Mouse (Mus musculus): ENCODE results near the gene Cnnm1. TPM values are rescaled to one million over a fixed set of nuclear protein-coding genes. Genes with fewer than 3 reads are reported as not detected.
A peak's percentile ranks its signal among the peaks of the same experiment; 100 is the strongest.

Gene Cnnm1
- polyA plus RNA-seq, 1 experiment from 2014 or later = 1.00 TPM

GRCm38 (mm10) chr19:43515668-43516396 is 75.6 kb downstream of the Cnnm1 start:
- H3K4me1 ChIP-seq = peaks cover 5% of the 10 kb centered on the region; the same call in 1 of the 2 replicates
- H3K9me3 ChIP-seq = no peaks in the 10 kb centered on the region
- no peaks in the 10 kb centered on the region for H3K27me3 ChIP-seq
- H3K36me3 ChIP-seq = peaks cover 20% of the 10 kb centered on the region; the same call in 1 of the 2 replicates
- H3K4me2 ChIP-seq (replicated peaks) = no peak overlapping the region
- no peak overlapping the region for H3K9ac ChIP-seq
- WGBS = 92% methylated on average over 23 of the region's 23 CpGs
- no peak for ATAC-seq (ENCODE audit: insufficient number of reproducible peaks, insufficient read depth, low FRiP score, low TSS enrichment)
- H3K27ac ChIP-seq = no peak overlapping the region
- no peak overlapping the region for H3K4me3 ChIP-seq

- H3K27ac ChIP-seq = no peak overlapping the region
- H3K27me3 ChIP-seq = no peaks in the 10 kb centered on the region
- peaks cover 20% of the 10 kb centered on the region; the same call in 1 of the 2 replicates for H3K36me3 ChIP-seq
- no peak overlapping the region for H3K4me3 ChIP-seq
- no peak for ATAC-seq (ENCODE audit: insufficient number of reproducible peaks, insufficient read depth, low FRiP score, low TSS enrichment)
- H3K4me1 ChIP-seq = peaks cover 7% of the 10 kb centered on the region; the same call in 1 of the 2 replicates
- no peak overlapping the region for H3K4me2 ChIP-seq (replicated peaks)
- no peak overlapping the region for H3K9ac ChIP-seq
- no peaks in the 10 kb centered on the region for H3K9me3 ChIP-seq
- WGBS = 87% methylated on average over 14 of the region's 14 CpGs
These were observed 76.3 kb downstream of the Cnnm1 start for GRCm38 (mm10) chr19:43516397-43517035.

GRCm38 (mm10) chr19:43517320-43517719 is 77.1 kb downstream of the Cnnm1 start:
- no peak for ATAC-seq (ENCODE audit: insufficient number of reproducible peaks, insufficient read depth, low FRiP score, low TSS enrichment)
- Histone ChIP-seq H3K9ac (no peak overlapping the region), H3K4me3 (no peak overlapping the region), H3K36me3 (peaks cover 17% of the 10 kb centered on the region; the same call in 1 of the 2 replicates), H3K27me3 (no peaks in the 10 kb centered on the region), H3K27ac (no peak overlapping the region), H3K9me3 (no peaks in the 10 kb centered on the region), H3K4me1 (peaks cover 10% of the 10 kb centered on the region; the same call in 1 of the 2 replicates), H3K4me2 (replicated peaks) (no peak overlapping the region)
- WGBS = 83% methylated on average over 6 of the region's 6 CpGs

- ATAC-seq (ENCODE audit: insufficient number of reproducible peaks, insufficient read depth, low FRiP score, low TSS enrichment) = no peak
- no peak overlapping the region for H3K4me3 ChIP-seq
- no peak overlapping the region for H3K27ac ChIP-seq
- H3K9ac ChIP-seq = no peak overlapping the region
- H3K27me3 ChIP-seq = no peaks in the 10 kb centered on the region
- 81% methylated on average over 7 of the region's 7 CpGs for WGBS
- H3K4me2 ChIP-seq (replicated peaks) = no peak overlapping the region
- peaks cover 10% of the 10 kb centered on the region; the same call in 1 of the 2 replicates for H3K4me1 ChIP-seq
- H3K9me3 ChIP-seq = no peaks in the 10 kb centered on the region
- H3K36me3 ChIP-seq = peaks cover 15% of the 10 kb centered on the region; the same call in 1 of the 2 replicates
These were observed 77.6 kb downstream of the Cnnm1 start for GRCm38 (mm10) chr19:43517808-43518207.

- no peak overlapping the region for H3K9ac ChIP-seq
These were observed 78.0 kb downstream of the Cnnm1 start for GRCm38 (mm10) chr19:43518261-43518660.

GRCm38 (mm10) chr19:43519226-43519625 is 79.0 kb downstream of the Cnnm1 start:
- WGBS = 89% methylated on average over 10 of the region's 10 CpGs
- no peaks in the 10 kb centered on the region for H3K27me3 ChIP-seq
- H3K36me3 ChIP-seq = peaks cover 10% of the 10 kb centered on the region; the same call in 1 of the 2 replicates
- H3K4me2 ChIP-seq (replicated peaks) = no peak overlapping the region
- ATAC-seq (ENCODE audit: insufficient number of reproducible peaks, insufficient read depth, low FRiP score, low TSS enrichment) = no peak
- H3K9ac ChIP-seq = no peak overlapping the region
- H3K4me1 ChIP-seq = peaks cover 15% of the 10 kb centered on the region; the same call in 1 of the 2 replicates
- no peaks in the 10 kb centered on the region for H3K9me3 ChIP-seq
- H3K4me3 ChIP-seq = no peak overlapping the region
- H3K27ac ChIP-seq = no peak overlapping the region

More at GRCm38 (mm10) chr19:43518261-43518660, 78.0 kb downstream of the Cnnm1 start:
- Histone ChIP-seq H3K9me3 (no peaks in the 10 kb centered on the region), H3K4me2 (replicated peaks) (no peak overlapping the region), H3K36me3 (peaks cover 15% of the 10 kb centered on the region; the same call in 1 of the 2 replicates), H3K4me3 (no peak overlapping the region), H3K27ac (no peak overlapping the region), H3K4me1 (peaks cover 10% of the 10 kb centered on the region; the same call in 1 of the 2 replicates), H3K27me3 (no peaks in the 10 kb centered on the region)
- WGBS = 82% methylated on average over 7 of the region's 7 CpGs
- no peak for ATAC-seq (ENCODE audit: insufficient number of reproducible peaks, insufficient read depth, low FRiP score, low TSS enrichment)

- Histone ChIP-seq H3K4me2 (replicated peaks) (no peak overlapping the region), H3K27ac (no peak overlapping the region), H3K4me3 (no peak overlapping the region), H3K9ac (0 out of 2 replicates have a peak overlapping the region, but pooled peaks have one; percentile 12), H3K36me3 (no peaks in the 10 kb centered on the region), H3K9me3 (no peaks in the 10 kb centered on the region), H3K4me1 (peaks cover 20% of the 10 kb centered on the region; the same call in 1 of the 2 replicates), H3K27me3 (no peaks in the 10 kb centered on the region)
- no peak for ATAC-seq (ENCODE audit: insufficient number of reproducible peaks, insufficient read depth, low FRiP score, low TSS enrichment)
- WGBS = 64% methylated on average over 9 of the region's 10 CpGs
These were observed 80.2 kb downstream of the Cnnm1 start for GRCm38 (mm10) chr19:43520402-43520801.

- H3K36me3 ChIP-seq = no peaks in the 10 kb centered on the region
- H3K9ac ChIP-seq = no peak overlapping the region
- H3K4me3 ChIP-seq = no peak overlapping the region
- H3K27ac ChIP-seq = no peak overlapping the region
- no peaks in the 10 kb centered on the region for H3K9me3 ChIP-seq
- H3K27me3 ChIP-seq = no peaks in the 10 kb centered on the region
- ATAC-seq (ENCODE audit: insufficient number of reproducible peaks, insufficient read depth, low FRiP score, low TSS enrichment) = no peak
- WGBS = 33% methylated on average over 8 of the region's 8 CpGs
- H3K4me2 ChIP-seq (replicated peaks) = no peak overlapping the region
- H3K4me1 ChIP-seq = peaks cover 22% of the 10 kb centered on the region; the same call in 1 of the 2 replicates
These were observed 81.1 kb downstream of the Cnnm1 start for GRCm38 (mm10) chr19:43521362-43521761.

- Histone ChIP-seq H3K27me3 (no peaks in the 10 kb centered on the region), H3K9me3 (no peaks in the 10 kb centered on the region), H3K4me2 (replicated peaks) (no peak overlapping the region), H3K36me3 (no peaks in the 10 kb centered on the region), H3K4me3 (no peak overlapping the region), H3K4me1 (peaks cover 22% of the 10 kb centered on the region; the same call in 1 of the 2 replicates), H3K9ac (no peak overlapping the region), H3K27ac (no peak overlapping the region)
- 89% methylated on average over 9 of the region's 9 CpGs for WGBS
- no peak for ATAC-seq (ENCODE audit: insufficient number of reproducible peaks, insufficient read depth, low FRiP score, low TSS enrichment)
These were observed 81.8 kb downstream of the Cnnm1 start for GRCm38 (mm10) chr19:43521996-43522395.

GRCm38 (mm10) chr19:43523551-43523950 is 83.3 kb downstream of the Cnnm1 start:
- ATAC-seq (ENCODE audit: insufficient number of reproducible peaks, insufficient read depth, low FRiP score, low TSS enrichment) = no peak
- Histone ChIP-seq H3K27ac (no peak overlapping the region), H3K9ac (peak overlapping the region; percentile 58), H3K36me3 (no peaks in the 10 kb centered on the region), H3K4me2 (replicated peaks) (peak overlapping the region; percentile 68), H3K27me3 (0 out of 2 replicates have a peak, but pooled peaks cover 4% of the 10 kb centered on the region), H3K4me3 (peak overlapping the region; percentile 73), H3K9me3 (no peaks in the 10 kb centered on the region), H3K4me1 (peaks cover 22% of the 10 kb centered on the region; the same call in 1 of the 2 replicates)
- WGBS = 7% methylated on average over 12 of the region's 12 CpGs

GRCm38 (mm10) chr19:43524187-43525103 is 84.2 kb downstream of the Cnnm1 start, which contains the start of gene Got1:
Gene Got1, minus strand, starts transcription at chr19:43524605.
- Histone ChIP-seq H3K9me3 (no peaks in the 10 kb centered on the region), H3K36me3 (no peaks in the 10 kb centered on the region), H3K27me3 (0 out of 2 replicates have a peak, but pooled peaks cover 4% of the 10 kb centered on the region), H3K4me2 (replicated peaks) (peak within 1 kb of the TSS; percentile 68), H3K27ac (no peak within 1 kb of the TSS), H3K4me1 (peaks cover 22% of the 10 kb centered on the region; the same call in 1 of the 2 replicates), H3K9ac (peak within 1 kb of the TSS; percentile 62), H3K4me3 (peak within 1 kb of the TSS; percentile 73)
- ATAC-seq (ENCODE audit: insufficient number of reproducible peaks, insufficient read depth, low FRiP score, low TSS enrichment) = peak; percentile 100
- WGBS = under 1% methylated on average over 58 of the region's 58 CpGs

Data from embryonic facial prominence, embryonic 12.5 days (tissue).